ENCODE assay signal across 25 mouse cellular contexts in the genomic region with DNA sequence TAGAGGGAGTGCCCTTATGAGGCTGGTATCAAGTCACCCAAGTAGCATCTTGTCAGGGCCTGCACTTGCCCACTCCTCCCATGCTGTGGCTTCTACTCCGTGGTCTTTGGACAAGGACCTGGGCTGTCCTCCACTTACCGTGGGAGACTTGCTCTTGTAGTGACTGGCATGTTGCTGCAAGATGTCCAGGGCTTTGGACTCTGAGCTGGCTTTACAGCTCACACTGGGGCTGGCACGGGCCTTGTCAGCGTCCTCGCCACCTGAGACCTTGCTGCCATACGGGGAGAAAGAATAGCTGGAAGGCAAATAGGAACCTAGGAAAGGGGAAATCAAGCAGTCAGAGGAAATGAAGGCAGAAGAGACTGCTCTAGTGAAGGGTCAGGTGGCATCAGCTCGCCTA. TPM values are rescaled to one million over a fixed set of nuclear protein-coding genes. Genes with fewer than 3 reads are reported as not detected.
DNase-seq lines count a peak whose midpoint lies in the region; ATAC-seq and TF ChIP-seq lines count a peak whose summit lies in the region.
"Had no signal": no experiment of that assay in that cellular context is flagged by ENCODE, and none has a peak within 500 bp of the region (broad histone marks: within the 10 kb centered on the region; RNA-seq: fewer than 3 reads in every experiment).

No protein-coding gene starts in this region.

- peaks cover 88% of the 10 kb centered on the region for H3K36me3 ChIP-seq in hindbrain, embryonic 13.5 days
- peaks cover 10% of the 10 kb centered on the region; the same call in 1 of the 2 replicates for H3K36me3 ChIP-seq in hindbrain, embryonic 11.5 days (ENCODE audit: control insufficient read depth, insufficient read depth, low read length)
- peaks cover 81% of the 10 kb centered on the region for H3K36me3 ChIP-seq in midbrain, embryonic 14.5 days (ENCODE audit: control insufficient read depth, insufficient read depth, low read length)
- H3K36me3 ChIP-seq in midbrain, embryonic 11.5 days (ENCODE audit: control insufficient read depth, insufficient read depth, low read length) = peaks cover 15% of the 10 kb centered on the region

- DNase-seq in hindbrain, embryonic 11.5 days (ENCODE audit: low spot score) = no peak
- DNase-seq in layer of hippocampus, adult 2 months (ENCODE audit: low spot score in 2 of 2) = no peak
- no peak for DNase-seq in layer of hippocampus, postnatal 14 days (ENCODE audit: low spot score in 2 of 2)
- no peak for DNase-seq in midbrain, embryonic 14.5 days
- DNase-seq in midbrain, embryonic 11.5 days (ENCODE audit: low spot score, missing footprints) = no peak
- DNase-seq: adrenal gland, adult 2 months; adrenal gland, postnatal 14 days; cerebellum, adult 11 months; cerebellum, adult 2 months; cerebellum, adult 9-11 months; cerebellum, postnatal 25 days; forebrain, postnatal 0 days; gastrocnemius, postnatal 36 days; heart, postnatal 10 days; heart, postnatal 36 days had no signal

- H3K9me3 ChIP-seq in hindbrain, embryonic 13.5 days = no peaks in the 10 kb centered on the region
- no peaks in the 10 kb centered on the region for H3K9me3 ChIP-seq in hindbrain, embryonic 11.5 days (ENCODE audit: control insufficient read depth, low read length)
- H3K9me3 ChIP-seq in midbrain, embryonic 14.5 days (ENCODE audit: control insufficient read depth, low read length) = no peaks in the 10 kb centered on the region
- no peaks in the 10 kb centered on the region for H3K9me3 ChIP-seq in midbrain, embryonic 11.5 days (ENCODE audit: control insufficient read depth, low read length)
- H3K9me3 ChIP-seq: embryonic facial prominence, embryonic 12.5 days; embryonic facial prominence, embryonic 15.5 days; heart, embryonic 12.5 days; heart, embryonic 15.5 days; hindbrain, embryonic 10.5 days had no signal

- ATAC-seq in hindbrain, embryonic 13.5 days (ENCODE audit: low FRiP score) = no peak
- no peak for ATAC-seq in hindbrain, embryonic 11.5 days (ENCODE audit: low FRiP score)
- ATAC-seq in midbrain, embryonic 14.5 days (ENCODE audit: low FRiP score, low TSS enrichment) = no peak
- no peak for ATAC-seq in midbrain, embryonic 11.5 days (ENCODE audit: low FRiP score)
- ATAC-seq: CD4-positive, CD25-positive, alpha-beta regulatory T cell, adult 4 months; forebrain, embryonic 14.5 days; forebrain, postnatal 0 days; hindbrain, postnatal 0 days; inflammation-experienced regulatory T-cells, adult 6 months had no signal

- H3K4me3 ChIP-seq in hindbrain, embryonic 13.5 days = no peak overlapping the region
- H3K4me3 ChIP-seq in hindbrain, embryonic 11.5 days (ENCODE audit: low read depth, low read length) = no peak overlapping the region
- H3K4me3 ChIP-seq in layer of hippocampus, adult 2 months = no peak overlapping the region
- H3K4me3 ChIP-seq in midbrain, embryonic 14.5 days (replicated peaks; ENCODE audit: low read depth, low read length) = no peak overlapping the region
- no peak overlapping the region for H3K4me3 ChIP-seq in midbrain, embryonic 11.5 days (ENCODE audit: low read depth, low read length)
- H3K4me3 ChIP-seq: embryonic facial prominence, embryonic 12.5 days; embryonic facial prominence, embryonic 15.5 days; heart, embryonic 12.5 days; heart, embryonic 15.5 days; hindbrain, embryonic 10.5 days had no signal

- peaks cover 35% of the 10 kb centered on the region for H3K4me1 ChIP-seq in hindbrain, embryonic 13.5 days (replicated peaks)
- H3K4me1 ChIP-seq in hindbrain, embryonic 11.5 days (replicated peaks; ENCODE audit: control insufficient read depth, insufficient read depth, low read length) = peaks cover 6% of the 10 kb centered on the region; the same call in 1 of the 2 replicates
- peaks cover 4% of the 10 kb centered on the region for H3K4me1 ChIP-seq in midbrain, embryonic 14.5 days (ENCODE audit: control insufficient read depth, insufficient read depth, low read length)
- peaks cover 14% of the 10 kb centered on the region for H3K4me1 ChIP-seq in midbrain, embryonic 11.5 days (ENCODE audit: control insufficient read depth, insufficient read depth, low read length)
- H3K4me1 ChIP-seq: embryonic facial prominence, embryonic 12.5 days had no signal

- H3K27me3 ChIP-seq in hindbrain, embryonic 13.5 days = no peaks in the 10 kb centered on the region
- no peaks in the 10 kb centered on the region for H3K27me3 ChIP-seq in hindbrain, embryonic 11.5 days (ENCODE audit: control insufficient read depth, insufficient read depth, low read length)
- H3K27me3 ChIP-seq in midbrain, embryonic 14.5 days (ENCODE audit: control insufficient read depth, insufficient read depth, low read length) = no peaks in the 10 kb centered on the region
- H3K27me3 ChIP-seq in midbrain, embryonic 11.5 days (ENCODE audit: control insufficient read depth, insufficient read depth, low read length) = no peaks in the 10 kb centered on the region
- H3K27me3 ChIP-seq: embryonic facial prominence, embryonic 12.5 days; embryonic facial prominence, embryonic 15.5 days; heart, embryonic 12.5 days; heart, embryonic 15.5 days had no signal

- H3K27ac ChIP-seq in hindbrain, embryonic 13.5 days = peak overlapping the region; percentile 40; the same call in 1 of the 2 replicates
- H3K27ac ChIP-seq in hindbrain, embryonic 11.5 days (ENCODE audit: low read depth, low read length) = no peak overlapping the region
- H3K27ac ChIP-seq in layer of hippocampus, adult 2 months = peak overlapping the region; percentile 70
- 0 out of 2 replicates have a peak overlapping the region, but pooled peaks have one; percentile 10 for H3K27ac ChIP-seq in midbrain, embryonic 14.5 days (replicated peaks; ENCODE audit: low read depth, low read length)
- H3K27ac ChIP-seq in midbrain, embryonic 11.5 days (ENCODE audit: low read depth, low read length) = no peak overlapping the region
- H3K27ac ChIP-seq: embryonic facial prominence, embryonic 12.5 days; embryonic facial prominence, embryonic 15.5 days; heart, embryonic 15.5 days; hindbrain, embryonic 10.5 days; hindbrain, postnatal 0 days had no signal

- H3K4me2 ChIP-seq in hindbrain, embryonic 13.5 days = no peak overlapping the region
- no peak overlapping the region for H3K4me2 ChIP-seq in hindbrain, embryonic 11.5 days (replicated peaks; ENCODE audit: low read depth, low read length)
- H3K4me2 ChIP-seq in midbrain, embryonic 14.5 days (ENCODE audit: low read length) = no peak overlapping the region
- no peak overlapping the region for H3K4me2 ChIP-seq in midbrain, embryonic 11.5 days
- H3K4me2 ChIP-seq: embryonic facial prominence, embryonic 12.5 days; embryonic facial prominence, embryonic 15.5 days; heart, embryonic 12.5 days; heart, embryonic 15.5 days had no signal

- 74% methylated on average over 7 of the region's 7 CpGs for WGBS in hindbrain, embryonic 13.5 days
- 88% methylated on average over 7 of the region's 7 CpGs for WGBS in hindbrain, embryonic 11.5 days
- 86% methylated on average over 7 of the region's 7 CpGs for WGBS in midbrain, embryonic 14.5 days
- 88% methylated on average over 7 of the region's 7 CpGs for WGBS in midbrain, embryonic 11.5 days

- no peak overlapping the region for H3K9ac ChIP-seq in hindbrain, embryonic 13.5 days
- H3K9ac ChIP-seq in hindbrain, embryonic 11.5 days (ENCODE audit: low read depth, low read length) = no peak overlapping the region
- no peak overlapping the region; the same call in 1 of the 2 replicates for H3K9ac ChIP-seq in midbrain, embryonic 14.5 days (replicated peaks; ENCODE audit: low read length)
- H3K9ac ChIP-seq in midbrain, embryonic 11.5 days (ENCODE audit: low read length) = no peak overlapping the region
- H3K9ac ChIP-seq: embryonic facial prominence, embryonic 12.5 days; embryonic facial prominence, embryonic 15.5 days; forebrain, postnatal 0 days; heart, embryonic 12.5 days; heart, embryonic 15.5 days had no signal

- TF ChIP-seq CTCF in layer of hippocampus, adult 2 months (conservative IDR thresholded peaks at IDR 0.05) = no peak

RNA-seq across cellular contexts. Expression of gene Oaz2, which starts 29.6 kb away (rescaled TPM):
- 403 and 404 TPM in 2 replicates for polyA plus RNA-seq in hindbrain, embryonic 13.5 days (2015; fragmentation: Nextera tagmentation; extraction: Ambion mirVana)
- 204 and 224 TPM in 2 replicates for polyA plus RNA-seq in hindbrain, embryonic 11.5 days (2014; fragmentation: Nextera tagmentation; extraction: Ambion mirVana)
- 100 to 1,000 TPM; 199 to 204 TPM for total RNA-seq in layer of hippocampus, adult 2 months (2021)
- total RNA-seq in layer of hippocampus, postnatal 14 days (2021) = 100 to 1,000 TPM; 213 to 221 TPM
- polyA plus RNA-seq in midbrain, embryonic 14.5 days (2014; fragmentation: Nextera tagmentation; extraction: Ambion mirVana) = 258 and 300 TPM in 2 replicates
- polyA plus RNA-seq in midbrain, embryonic 11.5 days (2014; fragmentation: Nextera tagmentation; extraction: Ambion mirVana) = 199 and 215 TPM in 2 replicates

Comparison
In these comparisons a context has a peak if more than half of its experiments do, and no peak if none do; other contexts are left out.
1. H3K27ac ChIP-seq: peak in hindbrain, embryonic 13.5 days (single experiment), layer of hippocampus, adult 2 months (single experiment) and midbrain, embryonic 14.5 days (single experiment); none in hindbrain, embryonic 11.5 days (single experiment) and midbrain, embryonic 11.5 days (single experiment).